Mouse (Mus musculus): Measurements from ENCODE around the gene Cntn4. TPM values are rescaled to one million over a fixed set of nuclear protein-coding genes. Genes with fewer than 3 reads are reported as not detected.

The Cntn4 gene
- polyA plus RNA-seq, 1 experiment from 2014 or later: 0.29 TPM

DNA sequence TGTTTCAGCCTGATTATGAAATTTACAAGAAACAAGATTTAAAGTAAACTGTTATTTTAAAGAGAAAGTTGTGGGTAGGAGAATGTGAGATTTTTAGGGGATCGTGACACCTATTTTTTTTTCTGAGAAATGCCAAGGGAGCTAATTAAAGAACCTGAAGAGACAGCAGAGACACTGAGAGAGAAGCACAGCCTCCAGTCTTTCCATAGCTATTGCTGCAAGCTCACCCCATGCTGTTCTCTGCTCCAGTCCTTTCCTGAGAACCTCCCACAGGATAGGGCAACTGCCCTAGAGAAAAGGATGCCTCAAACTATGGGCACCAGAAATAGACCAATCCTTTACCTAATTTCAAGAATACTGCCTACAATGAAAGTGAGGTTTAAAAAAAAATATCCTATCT, 103.2 kb downstream of the Cntn4 start:
- Histone ChIP-seq H3K4me2 (ENCODE audit: low read depth, low read length) (no peak overlapping the region), H3K27me3 (replicated peaks; ENCODE audit: control insufficient read depth, insufficient read depth, low read length) (no peaks in the 10 kb centered on the region), H3K9me3 (ENCODE audit: control insufficient read depth, low read length) (no peaks in the 10 kb centered on the region), H3K4me1 (ENCODE audit: control insufficient read depth, insufficient read depth, low read length) (no peaks in the 10 kb centered on the region), H3K36me3 (ENCODE audit: control insufficient read depth, insufficient read depth, low read length) (no peaks in the 10 kb centered on the region), H3K9ac (ENCODE audit: low read depth, low read length) (no peak overlapping the region), H3K4me3 (ENCODE audit: low read length) (no peak overlapping the region), H3K27ac (ENCODE audit: low read length) (no peak overlapping the region)
- WGBS: 64% methylated on average over 1 of the region's 1 CpGs
- ATAC-seq: no peak

DNA sequence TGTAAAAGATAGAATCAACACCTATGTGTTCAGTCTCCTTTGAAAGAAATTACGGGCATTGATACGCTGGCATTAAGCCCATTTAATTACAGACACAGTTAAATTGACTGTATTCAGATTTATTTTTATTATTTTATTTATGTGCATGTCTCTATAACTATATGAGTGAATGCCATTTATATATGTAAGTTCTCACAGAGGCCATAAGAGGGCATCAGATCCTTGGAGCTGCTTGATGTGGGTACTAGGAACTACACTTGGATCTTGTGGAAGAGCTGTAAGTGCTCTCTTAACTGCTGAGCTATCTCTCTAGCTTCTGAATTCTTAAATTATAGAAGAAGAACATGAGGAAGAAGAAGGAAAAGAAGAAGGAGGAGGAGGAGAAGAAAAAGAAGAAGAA, 111.0 kb downstream of the Cntn4 start:
- no peaks in the 10 kb centered on the region for H3K27me3 ChIP-seq (replicated peaks; ENCODE audit: control insufficient read depth, insufficient read depth, low read length)
- no peak overlapping the region for H3K4me2 ChIP-seq (ENCODE audit: low read depth, low read length)
- no peak for ATAC-seq
- no peaks in the 10 kb centered on the region for H3K36me3 ChIP-seq (ENCODE audit: control insufficient read depth, insufficient read depth, low read length)
- H3K4me1 ChIP-seq (ENCODE audit: control insufficient read depth, insufficient read depth, low read length): no peaks in the 10 kb centered on the region
- H3K9ac ChIP-seq (ENCODE audit: low read depth, low read length): no peak overlapping the region
- WGBS: 93% methylated on average over 2 of the region's 2 CpGs
- no peak overlapping the region for H3K27ac ChIP-seq (ENCODE audit: low read length)
- no peak overlapping the region for H3K4me3 ChIP-seq (ENCODE audit: low read length)
- no peaks in the 10 kb centered on the region for H3K9me3 ChIP-seq (ENCODE audit: control insufficient read depth, low read length)

DNA sequence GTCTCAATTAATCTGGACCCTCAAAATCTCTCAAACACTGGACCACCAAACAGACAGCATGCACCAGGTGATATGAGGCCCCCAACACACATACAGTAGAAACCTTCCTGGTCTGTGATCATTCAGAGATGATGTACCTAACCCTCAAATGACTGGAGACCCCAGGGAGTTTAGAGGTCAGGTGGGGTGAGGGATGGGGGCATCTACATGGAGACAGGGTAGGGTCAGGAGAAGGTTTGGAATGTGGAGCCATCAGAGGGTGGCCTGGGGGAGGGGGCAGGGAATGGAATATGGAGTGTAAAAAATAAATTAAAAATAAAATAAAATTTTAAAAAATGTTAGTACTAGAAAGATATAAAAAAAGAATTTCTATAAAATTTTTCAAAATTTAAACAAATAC, 157.6 kb downstream of the Cntn4 start:
- Histone ChIP-seq H3K4me2 (ENCODE audit: low read depth, low read length) (no peak overlapping the region), H3K4me1 (ENCODE audit: control insufficient read depth, insufficient read depth, low read length) (no peaks in the 10 kb centered on the region), H3K36me3 (ENCODE audit: control insufficient read depth, insufficient read depth, low read length) (no peaks in the 10 kb centered on the region), H3K4me3 (ENCODE audit: low read length) (no peak overlapping the region), H3K27me3 (replicated peaks; ENCODE audit: control insufficient read depth, insufficient read depth, low read length) (no peaks in the 10 kb centered on the region), H3K9me3 (ENCODE audit: control insufficient read depth, low read length) (no peaks in the 10 kb centered on the region), H3K9ac (ENCODE audit: low read depth, low read length) (no peak overlapping the region), H3K27ac (ENCODE audit: low read length) (no peak overlapping the region)
- ATAC-seq: no peak

DNA sequence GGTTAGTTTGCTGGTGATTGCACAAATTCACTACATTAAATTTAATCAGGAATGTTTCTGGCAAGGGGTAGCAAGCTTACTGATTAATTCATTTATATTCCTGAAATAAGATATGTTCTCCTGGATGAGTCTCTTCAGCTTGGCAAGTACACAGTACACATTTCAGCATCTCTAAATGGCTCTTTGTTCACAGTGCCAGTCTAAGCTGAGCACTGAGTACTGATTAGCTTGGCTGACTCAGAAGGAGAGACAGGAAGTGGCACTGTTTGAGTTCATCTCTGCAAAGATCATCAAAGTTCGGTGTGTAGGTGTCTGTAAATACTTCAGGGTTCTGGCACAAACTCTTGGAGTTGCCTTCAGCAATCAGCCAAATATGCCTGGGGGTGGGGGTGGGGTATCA, 169.8 kb downstream of the Cntn4 start:
- Histone ChIP-seq H3K9ac (ENCODE audit: low read depth, low read length) (no peak overlapping the region), H3K36me3 (ENCODE audit: control insufficient read depth, insufficient read depth, low read length) (no peaks in the 10 kb centered on the region), H3K4me1 (ENCODE audit: control insufficient read depth, insufficient read depth, low read length) (no peaks in the 10 kb centered on the region), H3K4me2 (ENCODE audit: low read depth, low read length) (no peak overlapping the region), H3K27ac (ENCODE audit: low read length) (no peak overlapping the region), H3K4me3 (ENCODE audit: low read length) (no peak overlapping the region), H3K27me3 (replicated peaks; ENCODE audit: control insufficient read depth, insufficient read depth, low read length) (no peaks in the 10 kb centered on the region), H3K9me3 (ENCODE audit: control insufficient read depth, low read length) (no peaks in the 10 kb centered on the region)
- 42% methylated on average over 1 of the region's 1 CpGs for WGBS
- ATAC-seq: no peak

DNA sequence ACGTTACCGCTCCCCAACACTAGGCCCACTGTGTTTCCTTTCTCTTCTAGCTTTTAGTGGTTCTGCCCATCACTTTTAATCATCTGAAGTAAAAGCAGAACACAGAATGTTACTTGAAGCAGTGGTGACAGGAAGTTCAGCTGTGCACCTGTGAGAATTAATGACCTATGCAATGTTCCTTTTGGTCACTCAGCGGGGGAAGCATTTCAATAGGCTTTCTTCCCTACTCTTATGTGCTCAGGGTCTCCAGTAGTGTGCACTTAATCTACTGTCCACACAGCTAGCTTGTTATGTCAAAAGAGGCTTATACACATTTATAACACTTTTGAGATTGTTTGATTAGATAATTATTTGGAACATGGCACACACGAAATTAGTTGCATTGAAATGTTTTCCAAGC, 215.4 kb downstream of the Cntn4 start:
- no peak for ATAC-seq
- no peak overlapping the region for H3K9ac ChIP-seq (ENCODE audit: low read depth, low read length)
- H3K4me2 ChIP-seq (ENCODE audit: low read depth, low read length): no peak overlapping the region
- WGBS: 79% methylated on average over 4 of the region's 4 CpGs
- H3K4me1 ChIP-seq (ENCODE audit: control insufficient read depth, insufficient read depth, low read length): no peaks in the 10 kb centered on the region
- H3K36me3 ChIP-seq (ENCODE audit: control insufficient read depth, insufficient read depth, low read length): no peaks in the 10 kb centered on the region
- H3K4me3 ChIP-seq (ENCODE audit: low read length): no peak overlapping the region
- H3K27me3 ChIP-seq (replicated peaks; ENCODE audit: control insufficient read depth, insufficient read depth, low read length): no peaks in the 10 kb centered on the region
- H3K27ac ChIP-seq (ENCODE audit: low read length): no peak overlapping the region
- no peaks in the 10 kb centered on the region for H3K9me3 ChIP-seq (ENCODE audit: control insufficient read depth, low read length)

DNA sequence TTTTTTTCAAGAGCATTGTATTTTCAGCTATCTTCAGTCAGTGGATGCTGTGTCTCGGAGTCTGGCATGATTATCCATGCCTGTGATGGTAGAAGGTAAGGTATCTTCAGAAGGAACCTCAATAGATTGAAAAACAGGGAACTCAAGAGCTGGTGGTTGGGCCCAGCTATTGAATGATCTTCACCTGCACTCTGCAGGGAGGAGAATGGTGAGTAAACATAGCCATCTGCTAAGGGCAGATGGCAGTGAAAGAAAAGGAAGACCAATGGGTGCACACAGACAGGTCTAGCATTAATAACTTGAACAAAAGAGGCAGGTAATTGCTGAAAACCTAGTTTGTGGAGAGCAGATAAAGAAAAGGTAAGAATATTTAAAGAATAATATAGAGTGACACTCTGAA, 261.0 kb downstream of the Cntn4 start:
- ATAC-seq: no peak
- Histone ChIP-seq H3K9ac (ENCODE audit: low read depth, low read length) (no peak overlapping the region), H3K27me3 (replicated peaks; ENCODE audit: control insufficient read depth, insufficient read depth, low read length) (no peaks in the 10 kb centered on the region), H3K9me3 (ENCODE audit: control insufficient read depth, low read length) (no peaks in the 10 kb centered on the region), H3K4me3 (ENCODE audit: low read length) (no peak overlapping the region), H3K4me2 (ENCODE audit: low read depth, low read length) (no peak overlapping the region), H3K36me3 (ENCODE audit: control insufficient read depth, insufficient read depth, low read length) (no peaks in the 10 kb centered on the region), H3K27ac (ENCODE audit: low read length) (no peak overlapping the region), H3K4me1 (ENCODE audit: control insufficient read depth, insufficient read depth, low read length) (no peaks in the 10 kb centered on the region)
- 94% methylated on average over 1 of the region's 1 CpGs for WGBS

DNA sequence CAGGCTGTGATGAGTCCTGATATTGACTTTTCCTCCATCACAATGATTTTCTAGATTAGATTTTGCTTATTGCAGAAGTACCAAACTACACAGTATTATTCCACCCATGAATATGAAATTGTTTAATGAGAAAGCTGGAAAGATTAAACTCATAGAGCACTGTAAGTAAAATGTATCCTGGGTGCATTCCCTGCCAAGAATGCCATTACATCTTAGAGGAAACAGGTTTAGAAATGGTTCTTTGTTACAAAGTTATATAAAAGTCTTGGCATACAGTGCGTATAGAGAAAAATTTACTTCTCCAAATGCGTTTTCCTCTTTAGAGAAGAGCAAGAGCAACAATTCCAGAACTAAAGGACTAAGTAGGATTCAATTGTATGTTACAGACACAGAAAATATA, 261.8 kb downstream of the Cntn4 start:
- WGBS: 83% methylated on average over 2 of the region's 2 CpGs
- no peaks in the 10 kb centered on the region for H3K4me1 ChIP-seq (ENCODE audit: control insufficient read depth, insufficient read depth, low read length)
- H3K27ac ChIP-seq (ENCODE audit: low read length): no peak overlapping the region
- no peak overlapping the region for H3K9ac ChIP-seq (ENCODE audit: low read depth, low read length)
- H3K4me3 ChIP-seq (ENCODE audit: low read length): no peak overlapping the region
- H3K4me2 ChIP-seq (ENCODE audit: low read depth, low read length): no peak overlapping the region
- no peak for ATAC-seq
- no peaks in the 10 kb centered on the region for H3K36me3 ChIP-seq (ENCODE audit: control insufficient read depth, insufficient read depth, low read length)
- H3K9me3 ChIP-seq (ENCODE audit: control insufficient read depth, low read length): no peaks in the 10 kb centered on the region
- no peaks in the 10 kb centered on the region for H3K27me3 ChIP-seq (replicated peaks; ENCODE audit: control insufficient read depth, insufficient read depth, low read length)

DNA sequence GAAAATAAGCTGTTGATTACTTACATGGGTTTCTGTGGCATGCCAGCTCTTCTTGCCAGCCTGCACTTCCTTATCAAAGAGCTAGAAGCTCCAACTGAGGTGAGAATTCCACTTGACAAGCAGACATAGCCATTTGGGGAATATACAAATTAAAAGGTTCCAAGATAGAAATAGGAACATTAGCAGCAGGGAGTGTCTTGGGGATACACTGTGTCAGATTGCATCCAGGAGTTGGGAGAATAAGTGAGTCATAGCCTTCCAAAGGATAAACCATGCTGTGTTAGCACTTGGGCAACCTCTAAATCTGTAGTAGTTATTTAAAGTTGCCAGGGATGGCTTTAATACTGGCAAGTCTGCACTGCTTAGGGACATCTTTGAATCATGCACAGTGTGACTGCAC, 263.1 kb downstream of the Cntn4 start:
- no peaks in the 10 kb centered on the region for H3K9me3 ChIP-seq (ENCODE audit: control insufficient read depth, low read length)
- no peak overlapping the region for H3K9ac ChIP-seq (ENCODE audit: low read depth, low read length)
- H3K4me3 ChIP-seq (ENCODE audit: low read length): no peak overlapping the region
- no peak overlapping the region for H3K4me2 ChIP-seq (ENCODE audit: low read depth, low read length)
- H3K27me3 ChIP-seq (replicated peaks; ENCODE audit: control insufficient read depth, insufficient read depth, low read length): no peaks in the 10 kb centered on the region
- H3K27ac ChIP-seq (ENCODE audit: low read length): no peak overlapping the region
- no peak for ATAC-seq
- no peaks in the 10 kb centered on the region for H3K36me3 ChIP-seq (ENCODE audit: control insufficient read depth, insufficient read depth, low read length)
- no peaks in the 10 kb centered on the region for H3K4me1 ChIP-seq (ENCODE audit: control insufficient read depth, insufficient read depth, low read length)

DNA sequence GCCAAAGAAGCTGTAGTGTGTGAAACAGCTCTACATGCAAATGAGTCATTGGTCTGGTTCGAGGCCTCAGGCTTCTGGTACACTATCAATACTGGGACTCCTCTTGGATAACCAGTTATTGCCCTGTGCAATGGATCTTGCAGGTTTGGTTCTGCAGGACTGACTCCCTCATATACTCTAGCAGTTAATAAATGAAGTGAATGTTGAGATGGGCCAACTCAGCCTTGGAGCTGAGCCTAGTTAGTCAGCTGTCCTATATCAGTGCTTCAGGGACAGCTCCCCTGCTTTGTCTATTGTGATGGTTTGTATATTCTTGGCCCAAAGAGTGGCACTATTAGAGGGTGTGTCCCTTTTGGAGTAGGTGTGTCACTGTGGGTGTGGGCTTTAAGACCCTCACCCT, 314.0 kb downstream of the Cntn4 start:
- ATAC-seq: no peak
- no peak overlapping the region for H3K4me2 ChIP-seq (ENCODE audit: low read depth, low read length)
- H3K4me1 ChIP-seq (ENCODE audit: control insufficient read depth, insufficient read depth, low read length): no peaks in the 10 kb centered on the region
- no peak overlapping the region for H3K4me3 ChIP-seq (ENCODE audit: low read length)
- no peaks in the 10 kb centered on the region for H3K36me3 ChIP-seq (ENCODE audit: control insufficient read depth, insufficient read depth, low read length)
- WGBS: 68% methylated on average over 1 of the region's 1 CpGs
- H3K9ac ChIP-seq (ENCODE audit: low read depth, low read length): no peak overlapping the region
- no peaks in the 10 kb centered on the region for H3K9me3 ChIP-seq (ENCODE audit: control insufficient read depth, low read length)
- no peak overlapping the region for H3K27ac ChIP-seq (ENCODE audit: low read length)
- H3K27me3 ChIP-seq (replicated peaks; ENCODE audit: control insufficient read depth, insufficient read depth, low read length): no peaks in the 10 kb centered on the region

DNA sequence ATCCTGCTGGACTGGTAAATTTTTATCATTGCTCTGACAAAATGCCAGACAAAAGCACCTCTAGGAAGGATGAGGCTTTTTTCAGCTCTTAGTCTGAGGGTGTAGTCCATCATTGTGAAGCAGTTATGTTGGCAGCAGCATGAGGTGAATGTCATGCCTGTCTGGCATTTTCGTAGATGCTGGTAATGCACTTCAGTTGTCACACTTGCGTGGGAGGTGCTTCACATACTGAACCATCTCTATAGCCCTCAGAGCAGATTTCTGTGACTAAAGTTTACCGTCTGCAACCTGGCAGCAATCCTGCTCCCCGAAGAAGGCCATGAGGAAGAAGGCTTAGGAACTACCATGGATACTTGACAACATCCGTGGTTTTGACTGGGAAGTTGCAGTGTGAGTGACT, 335.6 kb downstream of the Cntn4 start:
- H3K9ac ChIP-seq (ENCODE audit: low read depth, low read length): no peak overlapping the region
- no peak overlapping the region for H3K4me2 ChIP-seq (ENCODE audit: low read depth, low read length)
- no peaks in the 10 kb centered on the region for H3K4me1 ChIP-seq (ENCODE audit: control insufficient read depth, insufficient read depth, low read length)
- 84% methylated on average over 5 of the region's 5 CpGs for WGBS
- no peaks in the 10 kb centered on the region for H3K9me3 ChIP-seq (ENCODE audit: control insufficient read depth, low read length)
- H3K4me3 ChIP-seq (ENCODE audit: low read length): no peak overlapping the region
- no peaks in the 10 kb centered on the region for H3K27me3 ChIP-seq (replicated peaks; ENCODE audit: control insufficient read depth, insufficient read depth, low read length)
- H3K36me3 ChIP-seq (ENCODE audit: control insufficient read depth, insufficient read depth, low read length): no peaks in the 10 kb centered on the region
- no peak for ATAC-seq
- H3K27ac ChIP-seq (ENCODE audit: low read length): no peak overlapping the region

All from intestine, embryonic 16.5 days (tissue).